Mouse (Mus musculus): ENCODE measurements at regions not wholly inside any gene's neighbourhood (a gene's known extent, or its start where the extent isn't known, plus 50 kb on each side); places are given as distances from the start of the nearest gene placed in this dataset.

GRCm38 (mm10) chr14:99632444-99632843, 334.0 kb downstream of the Klf5 start:
- 30% methylated on average over 4 of the region's 4 CpGs for WGBS
- no peak for ATAC-seq (ENCODE audit: low FRiP score)
- Histone ChIP-seq H3K9ac (no peak overlapping the region), H3K9me3 (no peaks in the 10 kb centered on the region), H3K4me2 (no peak overlapping the region), H3K4me1 (replicated peaks) (no peaks in the 10 kb centered on the region), H3K36me3 (no peaks in the 10 kb centered on the region), H3K27me3 (no peaks in the 10 kb centered on the region), H3K4me3 (no peak overlapping the region), H3K27ac (no peak overlapping the region)

- H3K4me1 ChIP-seq (replicated peaks), result no peaks in the 10 kb centered on the region
- no peaks in the 10 kb centered on the region for H3K36me3 ChIP-seq
- H3K4me3 ChIP-seq, result no peak overlapping the region
- no peak for ATAC-seq (ENCODE audit: low FRiP score)
- H3K27ac ChIP-seq, result no peak overlapping the region
- no peaks in the 10 kb centered on the region for H3K9me3 ChIP-seq
- H3K9ac ChIP-seq, result no peak overlapping the region
- no peaks in the 10 kb centered on the region for H3K27me3 ChIP-seq
- WGBS, result 90% methylated on average over 4 of the region's 4 CpGs
- H3K4me2 ChIP-seq, result no peak overlapping the region
These were observed 337.2 kb downstream of the Klf5 start for GRCm38 (mm10) chr14:99635556-99636150.

GRCm38 (mm10) chr14:99641475-99642453, 343.3 kb downstream of the Klf5 start:
- H3K4me3 ChIP-seq, result no peak overlapping the region
- no peak overlapping the region for H3K4me2 ChIP-seq
- H3K9ac ChIP-seq, result no peak overlapping the region
- no peaks in the 10 kb centered on the region for H3K27me3 ChIP-seq
- no peaks in the 10 kb centered on the region for H3K9me3 ChIP-seq
- WGBS, result 81% methylated on average over 15 of the region's 15 CpGs
- H3K4me1 ChIP-seq (replicated peaks), result no peaks in the 10 kb centered on the region
- no peak overlapping the region for H3K27ac ChIP-seq
- ATAC-seq (ENCODE audit: low FRiP score), result no peak
- H3K36me3 ChIP-seq, result no peaks in the 10 kb centered on the region

GRCm38 (mm10) chr14:99646323-99646722, 347.8 kb downstream of the Klf5 start:
- no peak overlapping the region for H3K9ac ChIP-seq

GRCm38 (mm10) chr14:99674399-99674798, 375.9 kb downstream of the Klf5 start:
- WGBS, result 88% methylated on average over 3 of the region's 3 CpGs
- H3K27ac ChIP-seq, result no peak overlapping the region
- no peak overlapping the region for H3K4me2 ChIP-seq
- no peak overlapping the region for H3K4me3 ChIP-seq
- H3K36me3 ChIP-seq, result no peaks in the 10 kb centered on the region
- H3K9ac ChIP-seq, result no peak overlapping the region
- ATAC-seq (ENCODE audit: low FRiP score), result no peak
- H3K27me3 ChIP-seq, result no peaks in the 10 kb centered on the region
- H3K4me1 ChIP-seq (replicated peaks), result no peaks in the 10 kb centered on the region
- H3K9me3 ChIP-seq, result no peaks in the 10 kb centered on the region

More at GRCm38 (mm10) chr14:99646323-99646722, 347.8 kb downstream of the Klf5 start:
- H3K4me2 ChIP-seq, result no peak overlapping the region
- H3K27me3 ChIP-seq, result no peaks in the 10 kb centered on the region
- H3K9me3 ChIP-seq, result no peaks in the 10 kb centered on the region
- no peak overlapping the region for H3K4me3 ChIP-seq
- H3K36me3 ChIP-seq, result no peaks in the 10 kb centered on the region
- H3K4me1 ChIP-seq (replicated peaks), result no peaks in the 10 kb centered on the region
- ATAC-seq (ENCODE audit: low FRiP score), result no peak
- H3K27ac ChIP-seq, result no peak overlapping the region
- WGBS, result 85% methylated on average over 3 of the region's 3 CpGs

GRCm38 (mm10) chr14:99687062-99687806, 388.7 kb downstream of the Klf5 start:
- no peaks in the 10 kb centered on the region for H3K27me3 ChIP-seq
- ATAC-seq (ENCODE audit: low FRiP score), result no peak
- H3K4me2 ChIP-seq, result no peak overlapping the region
- no peaks in the 10 kb centered on the region for H3K4me1 ChIP-seq (replicated peaks)
- H3K27ac ChIP-seq, result no peak overlapping the region
- H3K36me3 ChIP-seq, result no peaks in the 10 kb centered on the region
- H3K9ac ChIP-seq, result no peak overlapping the region
- no peak overlapping the region for H3K4me3 ChIP-seq
- 88% methylated on average over 8 of the region's 8 CpGs for WGBS
- H3K9me3 ChIP-seq, result no peaks in the 10 kb centered on the region

GRCm38 (mm10) chr14:99688415-99688814, 389.9 kb downstream of the Klf5 start:
- H3K27ac ChIP-seq, result no peak overlapping the region
- ATAC-seq (ENCODE audit: low FRiP score), result no peak
- H3K36me3 ChIP-seq, result no peaks in the 10 kb centered on the region
- no peaks in the 10 kb centered on the region for H3K9me3 ChIP-seq
- H3K9ac ChIP-seq, result no peak overlapping the region
- no peak overlapping the region for H3K4me2 ChIP-seq
- no peak overlapping the region for H3K4me3 ChIP-seq
- 88% methylated on average over 4 of the region's 4 CpGs for WGBS
- no peaks in the 10 kb centered on the region for H3K4me1 ChIP-seq (replicated peaks)
- no peaks in the 10 kb centered on the region for H3K27me3 ChIP-seq

GRCm38 (mm10) chr14:99696301-99696700, 397.8 kb downstream of the Klf5 start:
- Histone ChIP-seq H3K27me3 (no peaks in the 10 kb centered on the region), H3K9ac (no peak overlapping the region), H3K4me3 (no peak overlapping the region), H3K4me1 (replicated peaks) (no peaks in the 10 kb centered on the region), H3K27ac (no peak overlapping the region), H3K4me2 (no peak overlapping the region), H3K9me3 (no peaks in the 10 kb centered on the region), H3K36me3 (no peaks in the 10 kb centered on the region)
- ATAC-seq (ENCODE audit: low FRiP score), result no peak
- WGBS, result 95% methylated on average over 7 of the region's 7 CpGs

- H3K27ac ChIP-seq, result no peak overlapping the region
- H3K4me2 ChIP-seq, result no peak overlapping the region
- H3K36me3 ChIP-seq, result no peaks in the 10 kb centered on the region
- H3K4me1 ChIP-seq (replicated peaks), result no peaks in the 10 kb centered on the region
- no peak overlapping the region for H3K9ac ChIP-seq
- no peaks in the 10 kb centered on the region for H3K9me3 ChIP-seq
- 85% methylated on average over 2 of the region's 2 CpGs for WGBS
- no peaks in the 10 kb centered on the region for H3K27me3 ChIP-seq
- no peak overlapping the region for H3K4me3 ChIP-seq
- ATAC-seq (ENCODE audit: low FRiP score), result no peak
These were observed 401.1 kb downstream of the Klf5 start for GRCm38 (mm10) chr14:99699545-99699944.

GRCm38 (mm10) chr14:99706004-99706403, 407.5 kb downstream of the Klf5 start:
- Histone ChIP-seq H3K4me2 (no peak overlapping the region), H3K9ac (no peak overlapping the region), H3K36me3 (no peaks in the 10 kb centered on the region), H3K4me3 (no peak overlapping the region), H3K4me1 (replicated peaks) (no peaks in the 10 kb centered on the region), H3K27me3 (no peaks in the 10 kb centered on the region), H3K9me3 (no peaks in the 10 kb centered on the region), H3K27ac (no peak overlapping the region)
- no peak for ATAC-seq (ENCODE audit: low FRiP score)
- WGBS, result 93% methylated on average over 10 of the region's 10 CpGs

- H3K27me3 ChIP-seq, result no peaks in the 10 kb centered on the region
- H3K36me3 ChIP-seq, result no peaks in the 10 kb centered on the region
- no peaks in the 10 kb centered on the region for H3K4me1 ChIP-seq (replicated peaks)
- no peak overlapping the region for H3K9ac ChIP-seq
- no peaks in the 10 kb centered on the region for H3K9me3 ChIP-seq
- H3K4me2 ChIP-seq, result no peak overlapping the region
- 78% methylated on average over 2 of the region's 2 CpGs for WGBS
- H3K4me3 ChIP-seq, result no peak overlapping the region
- ATAC-seq (ENCODE audit: low FRiP score), result no peak
- H3K27ac ChIP-seq, result no peak overlapping the region
These were observed 409.6 kb downstream of the Klf5 start for GRCm38 (mm10) chr14:99708066-99708465.

GRCm38 (mm10) chr14:99709764-99710163, 411.3 kb downstream of the Klf5 start:
- no peak for ATAC-seq (ENCODE audit: low FRiP score)
- Histone ChIP-seq H3K4me3 (no peak overlapping the region), H3K36me3 (no peaks in the 10 kb centered on the region), H3K9ac (no peak overlapping the region), H3K27me3 (no peaks in the 10 kb centered on the region), H3K9me3 (no peaks in the 10 kb centered on the region), H3K27ac (no peak overlapping the region), H3K4me2 (no peak overlapping the region), H3K4me1 (replicated peaks) (no peaks in the 10 kb centered on the region)
- 31% methylated on average over 2 of the region's 2 CpGs for WGBS
